Mouse (Mus musculus): ENCODE data around the gene Tigar.

DNA sequence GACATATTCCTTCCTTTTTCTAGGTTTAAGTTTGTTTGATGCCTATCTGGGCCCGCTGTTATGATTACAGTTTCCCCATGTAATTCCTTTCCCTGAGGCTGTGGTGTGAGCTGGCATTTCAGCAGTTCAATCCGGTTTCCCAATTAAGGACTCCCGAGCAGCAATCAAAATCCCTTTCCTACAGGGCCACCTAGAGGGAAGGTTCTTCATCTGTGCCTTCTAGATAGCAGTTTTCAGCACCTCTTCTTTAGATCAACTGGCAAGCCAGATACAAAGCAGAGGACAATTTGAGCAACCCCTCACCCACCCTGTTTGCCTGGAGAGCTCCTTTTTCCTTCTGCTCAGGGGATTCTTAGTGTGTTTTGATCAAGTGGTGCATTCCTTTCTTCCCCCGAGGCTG, 22.6 kb downstream of the Tigar start:
- TF ChIP-seq POLR2A (IDR thresholded peaks at IDR 0.05; ENCODE audit: borderline replicate concordance, control insufficient read depth, low read depth, low read length) (no peak), CTCF (IDR thresholded peaks at IDR 0.05; ENCODE audit: control insufficient read depth, insufficient read depth, low read length) (no peak)
